Mouse (Mus musculus): ENCODE measurements at regions not wholly inside any gene's neighbourhood (a gene's known extent, or its start where the extent isn't known, plus 50 kb on each side); places are given as distances from the start of the nearest gene placed in this dataset.

GRCm38 (mm10) chr12:16221142-16221541 is 389.6 kb downstream of the Lpin1 start:
- Histone ChIP-seq H3K27me3 (ENCODE audit: control insufficient read depth, insufficient read depth, low read length) (no peaks in the 10 kb centered on the region), H3K4me1 (ENCODE audit: control insufficient read depth, insufficient read depth, low read length) (no peaks in the 10 kb centered on the region), H3K27ac (ENCODE audit: control insufficient read depth, insufficient read depth, low read depth, low read length) (no peak overlapping the region), H3K36me3 (ENCODE audit: control insufficient read depth, insufficient read depth, low read length) (no peaks in the 10 kb centered on the region), H3K4me3 (ENCODE audit: control insufficient read depth, low read depth, low read length) (no peak overlapping the region)
- no peak for TF ChIP-seq CTCF (IDR thresholded peaks at IDR 0.05; ENCODE audit: control insufficient read depth, insufficient read depth, insufficient replicate concordance, low read depth, low read length)

- H3K36me3 ChIP-seq (ENCODE audit: control insufficient read depth, insufficient read depth, low read length): no peaks in the 10 kb centered on the region
- no peaks in the 10 kb centered on the region for H3K4me1 ChIP-seq (ENCODE audit: control insufficient read depth, insufficient read depth, low read length)
- no peak for TF ChIP-seq CTCF (IDR thresholded peaks at IDR 0.05; ENCODE audit: control insufficient read depth, insufficient read depth, insufficient replicate concordance, low read depth, low read length)
- TF ChIP-seq POLR2A (IDR thresholded peaks at IDR 0.05; ENCODE audit: control insufficient read depth, low read depth, low read length): no peak
- H3K27ac ChIP-seq (ENCODE audit: control insufficient read depth, insufficient read depth, low read depth, low read length): no peak overlapping the region
- no peak overlapping the region for H3K4me3 ChIP-seq (ENCODE audit: control insufficient read depth, low read depth, low read length)
- no peaks in the 10 kb centered on the region for H3K27me3 ChIP-seq (ENCODE audit: control insufficient read depth, insufficient read depth, low read length)
These were observed 390.2 kb downstream of the Lpin1 start for GRCm38 (mm10) chr12:16220561-16220960.

DNA sequence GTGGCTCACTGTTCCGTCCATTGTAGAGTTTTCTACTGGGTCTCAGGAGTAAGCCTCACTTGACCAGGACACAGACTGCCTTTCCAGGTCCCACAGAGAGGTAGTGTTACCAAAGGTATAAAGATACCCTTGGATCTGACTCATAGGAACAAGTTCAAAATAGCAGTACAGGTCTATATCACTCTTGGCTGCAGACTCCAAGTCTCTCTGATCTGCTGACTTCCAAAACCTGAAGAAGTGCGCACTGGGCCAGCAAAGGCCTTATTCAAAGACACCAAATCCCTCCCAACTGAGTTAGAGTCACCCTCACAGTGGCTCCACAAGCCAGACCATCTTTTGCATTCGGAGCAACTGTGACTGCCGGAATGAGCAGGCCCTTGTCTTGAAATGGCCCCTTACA is 391.9 kb downstream of the Lpin1 start:
- H3K36me3 ChIP-seq (ENCODE audit: control insufficient read depth, insufficient read depth, low read length): no peaks in the 10 kb centered on the region
- no peak overlapping the region for H3K27ac ChIP-seq (ENCODE audit: control insufficient read depth, insufficient read depth, low read depth, low read length)
- TF ChIP-seq POLR2A (IDR thresholded peaks at IDR 0.05; ENCODE audit: control insufficient read depth, low read depth, low read length): no peak
- TF ChIP-seq CTCF (IDR thresholded peaks at IDR 0.05; ENCODE audit: control insufficient read depth, insufficient read depth, insufficient replicate concordance, low read depth, low read length): no peak
- no peak overlapping the region for H3K4me3 ChIP-seq (ENCODE audit: control insufficient read depth, low read depth, low read length)
- no peaks in the 10 kb centered on the region for H3K4me1 ChIP-seq (ENCODE audit: control insufficient read depth, insufficient read depth, low read length)
- no peaks in the 10 kb centered on the region for H3K27me3 ChIP-seq (ENCODE audit: control insufficient read depth, insufficient read depth, low read length)

- TF ChIP-seq POLR2A (IDR thresholded peaks at IDR 0.05; ENCODE audit: control insufficient read depth, low read depth, low read length) (no peak), CTCF (IDR thresholded peaks at IDR 0.05; ENCODE audit: control insufficient read depth, insufficient read depth, insufficient replicate concordance, low read depth, low read length) (no peak)
- Histone ChIP-seq H3K4me3 (ENCODE audit: control insufficient read depth, low read depth, low read length) (no peak overlapping the region), H3K36me3 (ENCODE audit: control insufficient read depth, insufficient read depth, low read length) (no peaks in the 10 kb centered on the region), H3K27ac (ENCODE audit: control insufficient read depth, insufficient read depth, low read depth, low read length) (no peak overlapping the region), H3K27me3 (ENCODE audit: control insufficient read depth, insufficient read depth, low read length) (no peaks in the 10 kb centered on the region), H3K4me1 (ENCODE audit: control insufficient read depth, insufficient read depth, low read length) (no peaks in the 10 kb centered on the region)
These were observed 393.8 kb upstream of the Trib2 start for GRCm38 (mm10) chr12:16210553-16210952.

GRCm38 (mm10) chr12:16210111-16210510 is 393.4 kb upstream of the Trib2 start:
- H3K4me1 ChIP-seq (ENCODE audit: control insufficient read depth, insufficient read depth, low read length): no peaks in the 10 kb centered on the region
- TF ChIP-seq CTCF (IDR thresholded peaks at IDR 0.05; ENCODE audit: control insufficient read depth, insufficient read depth, insufficient replicate concordance, low read depth, low read length): no peak
- no peak for TF ChIP-seq POLR2A (IDR thresholded peaks at IDR 0.05; ENCODE audit: control insufficient read depth, low read depth, low read length)

DNA sequence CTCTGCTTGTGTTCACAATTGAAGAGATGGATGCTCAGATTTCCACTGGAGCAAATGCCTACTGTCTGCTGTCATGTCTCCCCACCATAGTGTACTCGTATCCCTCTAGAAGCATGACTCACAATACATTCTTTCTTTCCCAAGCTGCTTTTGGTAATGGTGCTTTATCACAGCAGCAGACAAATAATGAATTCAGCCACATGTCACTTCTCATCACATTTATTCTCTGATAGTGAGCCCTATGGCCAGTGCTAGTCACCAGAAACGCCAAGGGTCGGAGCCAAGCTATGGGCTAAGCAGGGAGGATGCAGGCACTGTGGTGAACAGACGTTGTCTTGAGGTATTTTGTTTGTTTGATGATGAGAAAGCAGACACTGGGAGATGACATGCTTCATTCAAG is 388.2 kb upstream of the Trib2 start:
- TF ChIP-seq POLR2A (IDR thresholded peaks at IDR 0.05; ENCODE audit: control insufficient read depth, low read depth, low read length): no peak
- no peak for TF ChIP-seq CTCF (IDR thresholded peaks at IDR 0.05; ENCODE audit: control insufficient read depth, insufficient read depth, insufficient replicate concordance, low read depth, low read length)
- Histone ChIP-seq H3K27me3 (ENCODE audit: control insufficient read depth, insufficient read depth, low read length) (no peaks in the 10 kb centered on the region), H3K4me3 (ENCODE audit: control insufficient read depth, low read depth, low read length) (no peak overlapping the region), H3K27ac (ENCODE audit: control insufficient read depth, insufficient read depth, low read depth, low read length) (no peak overlapping the region), H3K36me3 (ENCODE audit: control insufficient read depth, insufficient read depth, low read length) (no peaks in the 10 kb centered on the region), H3K4me1 (ENCODE audit: control insufficient read depth, insufficient read depth, low read length) (no peaks in the 10 kb centered on the region)

More at GRCm38 (mm10) chr12:16210111-16210510, 393.4 kb upstream of the Trib2 start:
- H3K4me3 ChIP-seq (ENCODE audit: control insufficient read depth, low read depth, low read length): no peak overlapping the region
- no peaks in the 10 kb centered on the region for H3K27me3 ChIP-seq (ENCODE audit: control insufficient read depth, insufficient read depth, low read length)
- H3K36me3 ChIP-seq (ENCODE audit: control insufficient read depth, insufficient read depth, low read length): no peaks in the 10 kb centered on the region
- no peak overlapping the region for H3K27ac ChIP-seq (ENCODE audit: control insufficient read depth, insufficient read depth, low read depth, low read length)

DNA sequence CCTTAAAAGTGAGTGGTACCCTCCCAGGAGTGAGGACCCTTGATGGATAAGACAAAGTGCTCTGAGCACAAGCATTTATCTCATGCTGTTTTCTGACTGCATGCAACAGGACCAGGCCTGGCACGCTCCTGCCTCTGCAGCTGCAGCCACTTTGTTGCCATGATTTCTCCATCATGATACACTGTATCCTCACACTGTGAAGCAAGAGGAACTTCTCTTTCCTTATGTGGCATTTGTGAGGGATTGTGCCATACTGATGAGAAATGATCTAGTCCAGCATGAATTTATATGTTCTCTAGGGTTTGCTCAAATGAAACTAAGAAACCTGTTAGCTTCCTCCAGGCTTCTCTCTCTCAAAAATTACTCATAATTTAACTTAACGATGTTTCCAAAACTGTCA is 380.2 kb upstream of the Trib2 start:
- H3K36me3 ChIP-seq (ENCODE audit: control insufficient read depth, insufficient read depth, low read length): no peaks in the 10 kb centered on the region
- H3K27me3 ChIP-seq (ENCODE audit: control insufficient read depth, insufficient read depth, low read length): no peaks in the 10 kb centered on the region
- TF ChIP-seq POLR2A (IDR thresholded peaks at IDR 0.05; ENCODE audit: control insufficient read depth, low read depth, low read length) (no peak), CTCF (IDR thresholded peaks at IDR 0.05; ENCODE audit: control insufficient read depth, insufficient read depth, insufficient replicate concordance, low read depth, low read length) (no peak)
- no peak overlapping the region for H3K4me3 ChIP-seq (ENCODE audit: control insufficient read depth, low read depth, low read length)
- H3K4me1 ChIP-seq (ENCODE audit: control insufficient read depth, insufficient read depth, low read length): no peaks in the 10 kb centered on the region
- H3K27ac ChIP-seq (ENCODE audit: control insufficient read depth, insufficient read depth, low read depth, low read length): no peak overlapping the region

- Histone ChIP-seq H3K27me3 (ENCODE audit: control insufficient read depth, insufficient read depth, low read length) (no peaks in the 10 kb centered on the region), H3K27ac (ENCODE audit: control insufficient read depth, insufficient read depth, low read depth, low read length) (no peak overlapping the region), H3K36me3 (ENCODE audit: control insufficient read depth, insufficient read depth, low read length) (no peaks in the 10 kb centered on the region), H3K4me3 (ENCODE audit: control insufficient read depth, low read depth, low read length) (no peak overlapping the region), H3K4me1 (ENCODE audit: control insufficient read depth, insufficient read depth, low read length) (no peaks in the 10 kb centered on the region)
- TF ChIP-seq CTCF (IDR thresholded peaks at IDR 0.05; ENCODE audit: control insufficient read depth, insufficient read depth, insufficient replicate concordance, low read depth, low read length): no peak
- no peak for TF ChIP-seq POLR2A (IDR thresholded peaks at IDR 0.05; ENCODE audit: control insufficient read depth, low read depth, low read length)
These were observed 375.2 kb upstream of the Trib2 start for GRCm38 (mm10) chr12:16191803-16192389.
